Mouse (Mus musculus): ENCODE results near the gene Ap4e1. TPM values are rescaled to one million over a fixed set of nuclear protein-coding genes. Genes with fewer than 3 reads are reported as not detected.
A peak's percentile ranks its signal among the peaks of the same experiment; 100 is the strongest.

The Ap4e1 gene
- total and polyA plus RNA-seq, 2 experiments from 2014 or later, result 5.8 to 18.7 TPM

GRCm38 (mm10) chr2:127037299-127037698 lies 28.8 kb downstream of the Ap4e1 start:
- peaks cover 27% of the 10 kb centered on the region for H3K36me3 ChIP-seq (ENCODE audit: insufficient read depth)
- ATAC-seq (no peak), DNase-seq (no peak)
- H3K9me3 ChIP-seq (ENCODE audit: low read length), result no peaks in the 10 kb centered on the region
- H3K27ac ChIP-seq (ENCODE audit: low read depth, low read length), result no peak overlapping the region
- no peaks in the 10 kb centered on the region for H3K4me1 ChIP-seq (ENCODE audit: insufficient read depth)
- H3K27me3 ChIP-seq (ENCODE audit: insufficient read depth, low read length), result no peaks in the 10 kb centered on the region
- 94% methylated on average over 4 of the region's 4 CpGs for WGBS
- no peak overlapping the region for H3K4me2 ChIP-seq (ENCODE audit: low read depth)
- no peak overlapping the region for H3K4me3 ChIP-seq (ENCODE audit: low read depth, low read length)
- TF ChIP-seq CTCF (IDR thresholded peaks at IDR 0.05; ENCODE audit: low read depth), result no peak
- no peak overlapping the region for H3K9ac ChIP-seq

GRCm38 (mm10) chr2:127061471-127061870 lies 53.0 kb downstream of the Ap4e1 start:
- Histone ChIP-seq H3K36me3 (ENCODE audit: insufficient read depth) (peaks cover 55% of the 10 kb centered on the region), H3K9ac (no peak overlapping the region), H3K9me3 (ENCODE audit: low read length) (no peaks in the 10 kb centered on the region), H3K27ac (ENCODE audit: low read depth, low read length) (no peak overlapping the region), H3K4me3 (ENCODE audit: low read depth, low read length) (no peak overlapping the region), H3K4me1 (ENCODE audit: insufficient read depth) (no peaks in the 10 kb centered on the region), H3K27me3 (ENCODE audit: insufficient read depth, low read length) (no peaks in the 10 kb centered on the region), H3K4me2 (ENCODE audit: low read depth) (no peak overlapping the region)
- ATAC-seq, result no peak
- no peak for TF ChIP-seq CTCF (IDR thresholded peaks at IDR 0.05; ENCODE audit: low read depth)
- 96% methylated on average over 9 of the region's 9 CpGs for WGBS
- DNase-seq, result no peak

GRCm38 (mm10) chr2:127068806-127069205 lies 60.3 kb downstream of the Ap4e1 start:
- Histone ChIP-seq H3K4me2 (ENCODE audit: low read depth) (no peak overlapping the region), H3K27me3 (ENCODE audit: insufficient read depth, low read length) (no peaks in the 10 kb centered on the region), H3K9ac (no peak overlapping the region), H3K9me3 (ENCODE audit: low read length) (no peaks in the 10 kb centered on the region), H3K4me3 (ENCODE audit: low read depth, low read length) (no peak overlapping the region), H3K36me3 (ENCODE audit: insufficient read depth) (peaks cover 12% of the 10 kb centered on the region), H3K27ac (ENCODE audit: low read depth, low read length) (no peak overlapping the region), H3K4me1 (ENCODE audit: insufficient read depth) (0 out of 2 replicates have a peak, but pooled peaks cover 4% of the 10 kb centered on the region)
- no peak for TF ChIP-seq CTCF (IDR thresholded peaks at IDR 0.05; ENCODE audit: low read depth)
- WGBS, result 74% methylated on average over 7 of the region's 7 CpGs
- ATAC-seq, result no peak
- no peak for DNase-seq

- DNase-seq, result peak; percentile 0
- 16% methylated on average over 11 of the region's 11 CpGs for WGBS
- Histone ChIP-seq H3K4me2 (ENCODE audit: low read depth) (peak overlapping the region; percentile 67), H3K36me3 (ENCODE audit: insufficient read depth) (peaks cover 12% of the 10 kb centered on the region), H3K9ac (peak overlapping the region; percentile 62), H3K4me1 (ENCODE audit: insufficient read depth) (0 out of 2 replicates have a peak, but pooled peaks cover 4% of the 10 kb centered on the region), H3K9me3 (ENCODE audit: low read length) (no peaks in the 10 kb centered on the region), H3K27ac (ENCODE audit: low read depth, low read length) (no peak overlapping the region), H3K4me3 (ENCODE audit: low read depth, low read length) (peak overlapping the region; percentile 72), H3K27me3 (ENCODE audit: insufficient read depth, low read length) (no peaks in the 10 kb centered on the region)
- ATAC-seq, result peak; percentile 8; the same call in 1 of the 2 replicates
- TF ChIP-seq CTCF (IDR thresholded peaks at IDR 0.05; ENCODE audit: low read depth), result no peak
Observed at GRCm38 (mm10) chr2:127069781-127070434, 61.4 kb downstream of the Ap4e1 start.

GRCm38 (mm10) chr2:127070435-127070841 lies 61.9 kb downstream of the Ap4e1 start, which contains the start of gene Blvra:
TSS of gene Blvra (plus strand) at chr2:127070665.
- peak within 1 kb of the TSS; percentile 62 for H3K9ac ChIP-seq
- peaks cover 12% of the 10 kb centered on the region for H3K36me3 ChIP-seq (ENCODE audit: insufficient read depth)
- no peak within 1 kb of the TSS for H3K27ac ChIP-seq (ENCODE audit: low read depth, low read length)
- no peaks in the 10 kb centered on the region for H3K27me3 ChIP-seq (ENCODE audit: insufficient read depth, low read length)
- H3K4me2 ChIP-seq (ENCODE audit: low read depth), result peak within 1 kb of the TSS; percentile 67
- DNase-seq (peak; percentile 90), ATAC-seq (peak; percentile 100)
- WGBS, result 3% methylated on average over 32 of the region's 32 CpGs
- H3K4me3 ChIP-seq (ENCODE audit: low read depth, low read length), result peak within 1 kb of the TSS; percentile 72
- peak; percentile 35 for TF ChIP-seq CTCF (IDR thresholded peaks at IDR 0.05; ENCODE audit: low read depth)
- no peaks in the 10 kb centered on the region for H3K9me3 ChIP-seq (ENCODE audit: low read length)
- H3K4me1 ChIP-seq (ENCODE audit: insufficient read depth), result 0 out of 2 replicates have a peak, but pooled peaks cover 4% of the 10 kb centered on the region

GRCm38 (mm10) chr2:127070879-127071278 lies 62.4 kb downstream of the Ap4e1 start:
- no peak overlapping the region for H3K27ac ChIP-seq (ENCODE audit: low read depth, low read length)
- 0 out of 2 replicates have a peak, but pooled peaks cover 4% of the 10 kb centered on the region for H3K4me1 ChIP-seq (ENCODE audit: insufficient read depth)
- H3K9ac ChIP-seq, result peak overlapping the region; percentile 62
- H3K4me3 ChIP-seq (ENCODE audit: low read depth, low read length), result peak overlapping the region; percentile 72
- H3K36me3 ChIP-seq (ENCODE audit: insufficient read depth), result peaks cover 8% of the 10 kb centered on the region
- DNase-seq (no peak), ATAC-seq (no peak)
- no peaks in the 10 kb centered on the region for H3K9me3 ChIP-seq (ENCODE audit: low read length)
- H3K27me3 ChIP-seq (ENCODE audit: insufficient read depth, low read length), result no peaks in the 10 kb centered on the region
- TF ChIP-seq CTCF (IDR thresholded peaks at IDR 0.05; ENCODE audit: low read depth), result no peak
- 13% methylated on average over 8 of the region's 9 CpGs for WGBS
- peak overlapping the region; percentile 67 for H3K4me2 ChIP-seq (ENCODE audit: low read depth)

- no peaks in the 10 kb centered on the region for H3K36me3 ChIP-seq (ENCODE audit: insufficient read depth)
- H3K4me3 ChIP-seq (ENCODE audit: low read depth, low read length), result no peak overlapping the region
- no peak overlapping the region for H3K27ac ChIP-seq (ENCODE audit: low read depth, low read length)
- WGBS, result 93% methylated on average over 2 of the region's 2 CpGs
- ATAC-seq (no peak), DNase-seq (no peak)
- H3K9me3 ChIP-seq (ENCODE audit: low read length), result no peaks in the 10 kb centered on the region
- TF ChIP-seq CTCF (IDR thresholded peaks at IDR 0.05; ENCODE audit: low read depth), result no peak
- H3K4me2 ChIP-seq (ENCODE audit: low read depth), result no peak overlapping the region
- H3K4me1 ChIP-seq (ENCODE audit: insufficient read depth), result 0 out of 2 replicates have a peak, but pooled peaks cover 4% of the 10 kb centered on the region
- H3K27me3 ChIP-seq (ENCODE audit: insufficient read depth, low read length), result no peaks in the 10 kb centered on the region
- no peak overlapping the region for H3K9ac ChIP-seq
Observed at GRCm38 (mm10) chr2:127074116-127074515, 65.6 kb downstream of the Ap4e1 start.
